Mouse (Mus musculus): ENCODE results near the gene Setd1b.

Gene Setd1b

GRCm38 (mm10) chr5:123128426-123129169 lies 13.4 kb upstream of the Setd1b start:
- no peak for DNase-seq

- no peak for DNase-seq
Observed at GRCm38 (mm10) chr5:123129170-123129757, 12.7 kb upstream of the Setd1b start.

- no peak for DNase-seq
Observed at GRCm38 (mm10) chr5:123130030-123130813, 11.8 kb upstream of the Setd1b start.

GRCm38 (mm10) chr5:123130814-123131148 lies 11.2 kb upstream of the Setd1b start:
- DNase-seq = no peak

DNA sequence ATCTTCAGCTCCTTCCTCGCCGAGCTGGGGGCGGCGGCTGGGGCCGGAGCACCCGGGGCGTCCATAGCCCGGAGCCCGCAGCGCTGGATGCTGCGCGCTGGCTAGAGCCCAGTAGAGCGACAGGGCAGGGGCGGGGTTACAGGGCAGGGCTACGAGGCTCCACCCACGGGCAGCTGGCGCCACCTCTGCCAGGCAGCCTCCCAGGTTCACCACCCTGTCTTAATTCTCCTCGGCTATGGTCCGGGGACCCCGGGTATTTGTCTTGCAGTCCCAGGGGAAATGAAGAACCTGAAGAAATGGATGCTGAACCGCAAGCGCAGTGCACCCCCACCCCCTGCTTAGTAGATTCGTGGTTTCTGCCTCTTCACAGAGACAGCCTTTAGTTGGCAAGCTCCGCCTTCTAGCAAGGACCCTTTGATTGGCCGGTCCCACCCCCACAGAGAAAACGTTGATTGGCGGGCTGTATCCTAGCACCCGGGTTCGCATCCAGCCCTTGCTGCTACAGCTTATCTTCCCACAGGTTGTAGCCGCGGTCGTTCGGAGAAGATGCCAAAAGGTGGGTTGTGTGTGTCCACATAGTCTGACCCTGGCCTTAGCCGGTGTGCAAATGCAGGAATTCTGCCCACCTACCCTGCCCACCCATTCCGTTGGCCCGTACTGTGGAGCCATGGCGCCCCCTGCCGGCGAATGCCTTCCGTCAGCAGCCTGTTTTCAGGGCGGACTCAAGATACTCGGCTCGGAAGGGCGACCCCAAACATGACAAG lies 9.5 kb upstream of the Setd1b start, which contains the start of gene Rhof:
Gene Rhof (minus strand): TSS at position 385 of the 764 bp plus-strand sequence.
- peak; percentile 87 to 89 for DNase-seq

- DNase-seq = peak; percentile 86 to 93
Observed at GRCm38 (mm10) chr5:123133083-123133783, 8.8 kb upstream of the Setd1b start.

GRCm38 (mm10) chr5:123133784-123134143 lies 8.2 kb upstream of the Setd1b start:
- no peak for DNase-seq

- peak; percentile 67 to 75 for DNase-seq
Observed at GRCm38 (mm10) chr5:123134186-123134874, 7.7 kb upstream of the Setd1b start.

DNA sequence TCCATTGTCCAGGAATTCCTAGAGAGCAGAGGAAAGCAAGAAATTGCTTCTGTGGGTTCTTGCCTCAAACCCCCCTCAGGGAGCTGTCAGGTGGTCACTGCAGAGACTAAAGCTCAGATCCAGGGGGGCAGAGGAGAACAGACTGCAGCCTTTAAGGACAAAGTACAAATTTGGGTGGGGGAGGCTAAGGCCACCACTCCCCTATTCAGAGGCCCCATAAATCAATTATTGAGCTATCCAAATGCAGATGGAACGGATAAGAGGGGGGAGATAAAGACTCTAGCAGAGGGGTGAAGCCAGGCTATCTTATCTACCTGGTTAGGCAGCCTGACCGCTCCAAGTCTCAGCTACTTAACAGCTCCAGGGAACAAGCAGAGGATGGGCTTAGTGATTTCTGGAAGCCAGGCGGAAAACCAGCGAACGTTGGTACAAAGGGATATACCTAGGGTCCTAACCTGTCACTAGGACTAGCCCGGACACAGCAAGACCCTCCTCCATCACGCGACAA lies 7.1 kb upstream of the Setd1b start:
- DNase-seq = no peak

GRCm38 (mm10) chr5:123135471-123136360 lies 6.3 kb upstream of the Setd1b start:
- DNase-seq = peak; percentile 58 to 65

DNA sequence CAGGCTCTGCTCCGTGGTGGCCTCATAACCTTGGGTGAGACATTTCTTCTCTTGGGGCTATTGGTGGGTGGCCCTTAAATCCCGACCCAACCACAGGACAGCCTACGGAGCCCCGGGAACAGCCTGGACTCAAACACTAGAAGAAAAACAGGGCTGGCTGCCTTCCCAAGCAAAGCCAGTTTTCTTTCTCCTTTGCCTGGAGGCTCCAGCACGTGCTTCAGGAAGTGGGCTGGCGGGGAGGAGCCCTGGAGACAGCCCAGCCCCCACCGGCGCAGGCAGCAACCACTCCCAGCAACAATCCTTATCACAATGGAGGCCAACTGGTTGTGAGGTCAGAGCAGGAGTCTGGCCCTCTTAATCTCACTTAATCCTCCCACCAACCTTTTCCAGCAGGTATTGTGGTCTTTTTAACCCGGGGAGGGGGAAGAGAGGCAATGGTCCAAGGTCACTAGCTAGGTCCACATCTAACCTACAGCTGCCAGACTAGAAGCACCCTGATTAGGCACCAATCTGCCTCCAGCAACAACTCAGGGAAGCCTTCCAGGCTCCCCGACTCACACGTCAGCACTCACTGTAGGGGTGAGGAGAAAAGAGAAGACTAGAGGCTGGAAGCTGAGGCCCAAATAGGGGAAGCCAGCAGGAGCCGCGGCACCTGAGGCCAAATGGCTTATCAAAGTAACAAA lies 5.5 kb upstream of the Setd1b start:
- DNase-seq = peak; percentile 53 to 65

- DNase-seq = peak; percentile 57 to 68
Observed at GRCm38 (mm10) chr5:123137044-123137909, 4.7 kb upstream of the Setd1b start.

DNA sequence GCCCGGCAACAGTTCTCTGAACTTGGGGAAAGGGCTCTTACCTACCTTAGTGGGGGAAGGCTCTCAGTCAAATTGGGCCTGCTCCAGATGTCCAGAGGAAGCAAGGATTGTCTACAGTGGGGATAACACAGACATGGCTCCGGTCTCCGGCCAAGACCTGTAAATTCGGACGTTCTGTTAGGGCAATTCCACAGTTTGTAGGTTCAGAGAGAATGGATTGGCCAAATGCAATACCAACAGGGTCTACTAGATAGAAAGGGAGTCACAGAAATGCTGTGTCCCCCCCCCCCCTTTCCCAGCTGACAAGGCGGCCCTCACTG lies 4.1 kb upstream of the Setd1b start:
- no peak for DNase-seq

DNA sequence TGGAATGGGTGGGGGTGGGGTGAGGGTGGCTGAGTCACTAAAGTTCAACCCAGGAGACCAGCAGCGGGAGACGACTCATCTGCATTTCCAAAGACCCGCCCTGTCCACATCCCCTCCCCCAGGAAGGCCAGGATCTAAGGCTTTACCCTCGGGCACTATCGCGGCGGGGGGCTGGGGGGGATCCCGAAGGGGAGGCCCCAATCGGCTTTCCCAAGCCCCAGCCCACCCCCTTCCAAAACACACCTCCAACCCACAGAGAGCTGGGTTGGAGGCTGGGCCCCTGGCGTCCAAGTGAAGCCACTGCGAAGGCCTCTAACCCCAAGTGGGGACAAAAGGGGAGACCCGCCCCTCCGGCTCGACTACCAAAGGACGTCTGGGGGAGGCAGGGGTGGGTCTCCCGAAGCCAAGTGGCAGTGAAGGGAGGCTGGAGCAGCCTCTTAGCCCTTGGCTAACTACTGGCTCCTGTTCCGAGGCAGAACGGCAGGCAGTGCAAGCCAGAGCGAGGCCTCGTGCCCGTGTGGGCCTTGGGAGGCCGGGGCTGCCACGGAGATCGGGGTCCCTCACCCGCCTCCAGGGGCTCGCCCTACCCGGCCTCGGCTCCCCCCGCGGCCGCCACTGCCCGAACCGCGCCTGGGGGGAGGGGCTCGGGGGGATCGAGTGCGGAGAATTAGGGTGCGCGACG lies 3.6 kb upstream of the Setd1b start:
- peak; percentile 54 for DNase-seq

DNA sequence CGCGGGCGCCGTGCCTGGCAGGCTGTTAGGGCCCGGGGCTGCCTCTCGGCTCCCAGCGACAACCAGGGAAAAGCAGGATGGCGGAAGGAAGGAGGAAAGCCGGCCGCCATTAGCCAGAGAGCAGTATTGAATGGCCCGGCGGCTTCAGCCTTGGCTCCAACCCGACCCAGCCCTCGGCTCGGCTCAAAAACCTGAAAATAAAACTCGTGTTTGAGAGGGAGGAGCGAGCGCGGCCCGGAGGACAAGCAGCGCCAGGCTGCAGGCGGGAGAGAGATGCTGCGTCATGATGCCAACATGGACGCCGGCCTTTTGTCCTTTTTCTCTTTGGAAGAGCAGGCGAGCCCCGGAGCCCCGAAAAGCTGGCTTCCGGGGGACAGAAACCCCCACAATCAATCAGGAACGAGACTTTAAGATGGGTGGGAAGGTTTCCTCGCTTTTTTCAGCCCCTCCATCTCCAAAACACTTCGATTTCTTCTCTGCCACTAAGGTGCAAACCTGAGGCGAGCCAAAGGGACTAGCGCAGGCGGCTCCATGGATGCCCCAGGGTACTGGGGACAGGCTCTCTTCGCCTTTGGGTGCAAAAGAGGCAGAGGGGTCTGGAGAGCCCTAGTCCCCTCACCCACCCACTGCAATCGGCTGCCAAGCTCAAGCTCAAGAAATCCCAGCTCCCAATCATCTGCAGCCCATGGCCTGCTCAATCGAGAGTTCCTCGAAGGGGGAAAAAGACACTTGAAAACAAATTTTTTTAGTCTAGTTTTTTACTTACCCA lies 2.9 kb upstream of the Setd1b start:
- peak; percentile 91 for DNase-seq

- peak in 1 of 2 experiments; percentile 53 for DNase-seq
Observed at GRCm38 (mm10) chr5:123139722-123140627, 2.0 kb upstream of the Setd1b start.
